Mouse (Mus musculus) gastrocnemius, postnatal 14 days (tissue): ENCODE data around the gene Tmem52. TPM values are rescaled to one million over a fixed set of nuclear protein-coding genes. Genes with fewer than 3 reads are reported as not detected.

Experiments
- DNase-seq: peaks from one replicate; pipeline ENCODE4 v3.0.0; 2021; ENCODE audit warnings: mixed read lengths
- intact Hi-C: fragments of 180-260 bp; cut with DNase I; formaldehyde crosslinking; loops from one replicate; pipeline ENCODE4 v1.15.1; 2025; ENCODE audit warnings: low total_unique reads
- total RNA-seq, 2 experiments: library from RNA; stranded (reverse); gene quantifications; 2 replicates each; pipeline ENCODE4 v1.2.3; 2021

The Tmem52 gene
- total RNA-seq, 2 experiments from 2014 or later: 254 to 329 TPM

DNA sequence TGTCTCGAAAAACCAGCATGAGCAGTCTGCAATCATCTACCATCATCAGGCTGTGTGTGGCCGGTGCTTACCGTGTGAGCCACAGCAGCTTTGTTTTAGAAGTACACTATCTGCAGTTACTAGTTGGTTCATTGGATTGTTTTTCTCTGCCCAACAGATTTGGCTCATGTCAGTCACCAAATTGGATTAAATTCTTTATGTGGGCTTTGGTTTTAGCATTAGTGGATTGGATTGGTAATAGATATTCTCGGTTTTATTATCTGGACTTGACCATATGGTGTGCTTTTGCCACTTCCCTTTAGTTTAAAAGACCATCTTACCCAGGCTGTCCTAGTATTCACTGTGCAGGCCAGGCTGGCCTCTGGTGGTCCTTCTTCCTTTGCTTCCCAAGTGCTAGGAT, 26.0 kb downstream of the Tmem52 start:
- DNase-seq: no peak
- intact Hi-C loops: no loop called here

DNA sequence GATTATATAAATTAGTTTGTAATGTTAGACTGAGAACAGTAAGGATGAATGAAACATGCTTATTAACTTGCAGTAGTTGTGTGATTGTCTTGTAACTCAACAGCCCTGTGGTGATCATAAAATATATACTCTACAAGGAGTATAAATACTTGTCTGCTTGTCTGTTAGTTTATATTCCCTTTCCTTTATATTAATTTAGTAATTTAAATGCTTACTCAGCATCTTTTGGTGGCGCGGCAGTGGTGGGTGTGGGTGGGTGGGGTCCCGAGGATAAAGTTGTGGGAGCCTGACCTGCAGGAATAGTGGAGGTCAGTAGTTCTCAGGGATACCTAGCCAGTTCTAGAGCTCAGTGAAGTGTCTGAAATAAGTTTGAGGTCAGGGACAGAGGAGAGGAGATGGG, 29.0 kb downstream of the Tmem52 start:
- no peak for DNase-seq
- intact Hi-C loops: no loop called here

DNA sequence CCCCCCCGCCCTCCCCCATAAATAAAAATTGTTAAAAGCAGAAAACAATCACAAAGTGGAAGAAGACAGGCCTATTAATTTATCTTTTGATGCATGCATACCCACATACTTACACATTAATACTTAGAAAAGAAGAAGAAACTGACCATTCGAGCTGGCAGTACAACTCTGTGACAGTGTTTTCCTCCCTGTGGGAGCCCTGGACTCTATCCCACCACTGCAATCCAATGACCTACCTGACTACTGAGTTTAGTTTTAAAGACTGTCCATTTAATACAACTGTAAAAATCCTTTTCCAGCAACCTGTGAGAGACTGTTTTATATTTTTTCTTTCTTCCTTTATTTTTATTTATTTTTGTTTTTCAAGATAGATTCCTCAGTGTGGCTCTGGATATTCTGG, 32.2 kb downstream of the Tmem52 start:
- no peak for DNase-seq
- intact Hi-C loops: no loop called here

DNA sequence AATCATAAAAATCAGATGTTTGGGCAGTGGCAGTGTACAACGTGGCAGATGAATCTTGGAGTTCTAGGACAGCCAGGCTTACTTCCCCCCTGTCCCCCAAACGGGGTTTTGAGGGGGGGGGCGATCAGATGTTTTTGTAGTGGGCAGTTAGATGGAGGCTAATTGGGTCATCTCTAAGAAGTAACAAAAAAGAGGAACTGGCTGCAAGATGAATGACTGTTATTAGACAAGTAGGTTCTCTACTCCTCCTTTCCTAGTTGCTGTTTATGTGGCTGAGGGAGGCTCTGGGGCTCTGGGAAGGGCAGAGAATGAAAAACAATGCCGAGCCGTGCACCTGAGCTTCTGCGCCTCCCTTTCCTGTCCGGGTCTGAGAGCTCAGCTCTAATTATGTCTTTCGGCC, 36.2 kb downstream of the Tmem52 start:
- no peak for DNase-seq
- intact Hi-C loops: no loop called here

DNA sequence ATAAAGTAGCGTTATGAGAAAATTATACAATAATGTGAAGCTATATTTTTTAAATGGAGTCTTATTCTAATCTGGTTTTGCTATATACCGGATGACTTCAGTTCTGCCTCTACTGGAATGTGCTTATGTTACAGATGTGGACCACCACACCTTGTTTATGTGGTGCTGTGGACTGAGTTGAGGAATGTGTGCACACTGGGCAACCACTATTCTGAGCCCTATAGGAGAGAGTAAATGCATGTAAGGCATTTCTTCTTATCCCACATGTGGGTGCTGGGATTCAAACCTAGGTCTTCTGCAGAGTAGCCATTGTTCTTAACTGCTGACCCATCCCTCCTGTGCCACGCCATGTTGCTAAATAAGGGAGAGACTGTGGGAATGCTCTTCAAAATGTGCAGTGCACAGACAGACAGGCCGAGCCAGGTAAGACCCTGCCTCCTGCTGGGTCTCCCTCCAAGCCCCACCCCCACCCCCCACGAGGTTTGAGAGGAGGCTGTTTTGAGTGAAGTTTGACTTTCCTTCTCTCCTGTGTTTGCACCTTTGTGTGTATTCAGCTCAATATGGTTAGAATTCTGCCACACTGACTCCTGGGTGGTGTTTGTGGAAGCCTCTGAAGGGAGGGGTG, 36.9 kb downstream of the Tmem52 start:
- no peak for DNase-seq
- intact Hi-C loops: no loop called here

DNA sequence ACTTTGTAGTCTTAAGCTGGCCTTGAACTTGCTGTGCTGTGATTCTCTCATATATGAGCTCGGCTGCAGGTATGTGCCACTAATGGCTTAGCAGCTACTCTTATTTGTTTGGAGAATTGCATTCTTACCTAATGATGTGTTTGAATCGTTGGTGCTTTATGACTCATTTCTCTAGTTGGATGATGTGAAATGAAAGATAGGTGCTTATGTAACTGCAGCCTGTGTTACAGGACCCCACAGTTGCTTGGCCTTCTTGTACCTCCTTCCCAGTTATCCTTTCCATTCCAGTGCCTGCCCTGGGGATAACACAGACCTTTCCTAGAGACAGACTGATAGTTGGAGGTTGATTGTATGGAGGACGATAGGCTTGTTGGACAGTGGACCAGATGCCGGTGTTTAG, 39.7 kb downstream of the Tmem52 start:
- intact Hi-C loops: no loop called here
- no peak for DNase-seq

DNA sequence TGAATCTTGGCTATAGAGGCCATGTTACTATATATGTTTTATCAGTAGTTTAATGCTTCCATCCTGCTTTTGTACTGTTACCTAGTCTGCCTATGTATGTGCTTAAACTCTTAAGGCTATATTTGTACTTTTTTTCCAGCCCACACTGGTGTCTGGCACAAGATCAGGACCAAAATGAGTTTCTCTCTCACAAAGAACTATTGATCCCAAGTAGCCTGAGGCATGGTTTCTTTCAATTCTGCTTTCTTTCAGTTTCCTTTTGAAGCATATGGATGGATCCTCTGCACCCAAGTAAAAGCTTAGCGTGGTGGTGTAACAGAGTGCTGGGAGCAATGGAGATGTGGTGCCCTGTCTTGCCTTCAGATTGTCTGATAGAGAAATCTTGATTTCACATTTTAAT, 42.1 kb downstream of the Tmem52 start:
- intact Hi-C loops: no loop called here
- no peak for DNase-seq

DNA sequence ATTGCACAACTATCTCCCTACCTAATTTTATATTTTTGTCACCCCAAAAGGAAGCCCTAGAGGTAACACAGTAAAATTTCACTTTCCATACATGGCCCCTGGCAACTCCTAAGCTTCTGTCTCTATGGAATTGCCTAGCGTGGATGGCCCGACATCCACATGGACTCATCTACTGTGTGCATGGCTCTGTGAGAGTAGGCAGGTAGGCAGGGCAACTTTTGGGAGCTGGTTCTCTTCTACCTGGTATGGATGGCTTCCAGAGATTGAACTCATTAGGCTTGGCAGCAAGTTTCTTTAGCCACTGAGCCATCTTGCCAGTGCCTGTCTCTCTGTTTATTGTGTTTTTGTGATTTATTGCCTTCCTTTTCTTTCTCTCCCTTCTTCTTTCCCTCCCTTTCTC, 45.9 kb downstream of the Tmem52 start:
- intact Hi-C loops: no loop called here
- no peak for DNase-seq

DNA sequence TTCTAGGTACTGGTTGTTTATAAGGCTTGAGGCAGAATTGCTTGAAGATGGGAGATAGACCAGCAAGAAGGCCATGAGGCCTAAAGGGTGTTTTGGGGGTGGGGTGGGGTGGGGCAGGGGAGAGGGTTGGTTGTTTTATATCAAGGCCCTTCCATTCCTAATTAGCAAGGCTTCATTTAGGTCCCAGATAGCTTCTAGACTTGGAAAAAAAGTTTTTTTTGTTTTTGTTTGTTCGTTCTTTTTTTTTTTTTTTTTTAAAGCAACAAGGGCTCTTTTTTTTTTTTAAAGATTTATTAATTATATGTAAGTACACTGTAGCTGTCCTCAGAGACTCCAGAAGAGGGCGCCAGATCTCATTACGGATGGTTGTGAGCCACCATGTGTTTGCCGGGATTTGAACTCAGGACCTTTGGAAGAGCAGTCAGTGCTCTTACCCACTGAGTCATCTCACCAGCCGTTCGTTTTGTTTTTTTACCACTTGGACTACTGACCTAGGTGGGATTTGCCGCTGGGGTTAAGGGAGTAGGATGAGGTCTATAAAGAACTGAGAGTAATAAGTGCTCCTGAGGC, 49.1 kb downstream of the Tmem52 start:
- no peak for DNase-seq
- intact Hi-C loops: no loop called here

Other genes with a start within 250 kb of the Tmem52 start
- gene Ski, start 246.5 kb upstream of the Tmem52 start, total RNA-seq: 10 to 100 TPM; 41.6 to 51.6 TPM
- gene Faap20, start 219.3 kb upstream of the Tmem52 start, total RNA-seq: 10 to 100 TPM; 11.9 to 15.3 TPM
- gene Prkcz, start 107.8 kb upstream of the Tmem52 start, total RNA-seq: 1 to 10 TPM; 1.6 to 2.6 TPM
- gene Gabrd, start 71.0 kb upstream of the Tmem52 start, total RNA-seq: under 1 TPM; 0.53 to 0.62 TPM
- under 1 TPM; 0.62 to 0.66 TPM for gene Cfap74, start 59.9 kb upstream of the Tmem52 start, total RNA-seq
- gene Gnb1, start 22.2 kb downstream of the Tmem52 start, total RNA-seq: 100 to 1,000 TPM; 104 to 119 TPM
- 10 to 100 TPM; 14.5 to 19.6 TPM for gene Nadk, start 93.3 kb downstream of the Tmem52 start, total RNA-seq
- 1 to 10 TPM; 4.6 to 4.7 TPM for gene Slc35e2, start 132.3 kb downstream of the Tmem52 start, total RNA-seq
- gene Cdk11b, start 155.7 kb downstream of the Tmem52 start, total RNA-seq: 10 to 100 TPM; 25.9 TPM
- not detected for gene Gm10563, start 176.3 kb downstream of the Tmem52 start, total RNA-seq
- gene Mmp23, start 184.3 kb downstream of the Tmem52 start, total RNA-seq: 10 to 100 TPM in 1 of 2 experiments, 1 to 10 TPM in 1; 8.0 to 11.4 TPM
- gene Mib2, start 200.1 kb downstream of the Tmem52 start, total RNA-seq: 10 to 100 TPM; 11.3 to 13.3 TPM
- gene Fndc10, start 225.2 kb downstream of the Tmem52 start, total RNA-seq: 1 to 10 TPM; 2.8 to 3.9 TPM
- gene Ssu72, start 235.7 kb downstream of the Tmem52 start, total RNA-seq: 10 to 100 TPM; 42.6 TPM